Mouse (Mus musculus) left cerebral cortex, postnatal 10 days (tissue): ENCODE measurements around the gene Atad1. TPM values are rescaled to one million over a fixed set of nuclear protein-coding genes. Genes with fewer than 3 reads are reported as not detected.

Experiments used
- DNase-seq, 2 experiments: peaks; one replicate each; pipeline ENCODE4 v3.0.0; 2021 to 2022; ENCODE audit warnings: low spot score in 2 of 2, mixed read lengths in 1 of 2; ENCODE audit errors: extremely low spot score in 1 of 2
- intact Hi-C: fragments of 180-260 bp; cut with DNase I; formaldehyde crosslinking; loops from one replicate; pipeline ENCODE4 v1.15.1; 2025
- total RNA-seq, 2 experiments: library from RNA; stranded (reverse); gene quantifications; 2 replicates each; pipeline ENCODE4 v1.2.3; 2021

The Atad1 gene
- total RNA-seq, 2 experiments from 2014 or later: 111 to 124 TPM

GRCm38 (mm10) chr19:32641995-32642394 is 97.6 kb downstream of the Atad1 start:
- DNase-seq: no peak

GRCm38 (mm10) chr19:32641535-32641934 is 98.1 kb downstream of the Atad1 start:
- DNase-seq: no peak
- intact Hi-C loops: no loop called here

More at GRCm38 (mm10) chr19:32641995-32642394, 97.6 kb downstream of the Atad1 start:
- intact Hi-C loops: no loop called here

GRCm38 (mm10) chr19:32638276-32638903 is 101.2 kb downstream of the Atad1 start:
- intact Hi-C loops: no loop called here
- no peak for DNase-seq

GRCm38 (mm10) chr19:32637357-32638275 is 102.0 kb downstream of the Atad1 start:
- intact Hi-C loops: no loop called here
- DNase-seq: no peak

GRCm38 (mm10) chr19:32634916-32635315 is 104.7 kb downstream of the Atad1 start:
- intact Hi-C loops: no loop called here
- no peak for DNase-seq

- intact Hi-C loops: no loop called here
- no peak for DNase-seq
Measured at GRCm38 (mm10) chr19:32628572-32629132, 110.9 kb downstream of the Atad1 start.

- intact Hi-C loops: no loop called here
- no peak for DNase-seq
Measured at GRCm38 (mm10) chr19:32627631-32628030, 112.0 kb downstream of the Atad1 start.

GRCm38 (mm10) chr19:32626768-32627331 is 112.7 kb downstream of the Atad1 start:
- no peak for DNase-seq
- intact Hi-C loops: no loop called here

GRCm38 (mm10) chr19:32622142-32622541 is 117.4 kb downstream of the Atad1 start:
- intact Hi-C loops: no loop called here
- no peak for DNase-seq

Other genes starting within 250 kb of the Atad1 start
- gene Papss2, start 144.0 kb downstream of the Atad1 start, total RNA-seq: 1 to 10 TPM; 4.5 to 4.9 TPM
- 100 to 1,000 TPM; 156 to 162 TPM for gene Pten, start 17.7 kb upstream of the Atad1 start, total RNA-seq